Mouse (Mus musculus) neural tube, embryonic 14.5 days (tissue): ENCODE measurements at regions not wholly inside any gene's neighbourhood (a gene's known extent, or its start where the extent isn't known, plus 50 kb on each side); places are given as distances from the start of the nearest gene placed in this dataset.
"Not testable (repeated sequence)": the region's sequence is repeated elsewhere in the genome, so short reads cannot be mapped to it uniquely, and the experiment has no call there.

Source experiments
- ATAC-seq: fragments of 200-750 bp; cut with Nextera tagmentation; 2 replicates; pipeline ENCODE4 v1.8.0; 2017; ENCODE audit warnings: low read depth, mild to moderate bottlenecking, moderate TSS enrichment, moderate library complexity
- H3K27ac ChIP-seq: fragments of 300-500 bp; sonication (generic); 2 replicates; pipeline ENCODE4 v1.5.1; 2014; ENCODE audit warnings: low read depth, mild to moderate bottlenecking, control low read depth, low read length, moderate library complexity, mixed read lengths
- H3K27me3 ChIP-seq: fragments of 300-500 bp; sonication (generic); 2 replicates; pipeline ENCODE4 v1.6.1; 2014; ENCODE audit warnings: low read length; ENCODE audit not compliant: control insufficient read depth, insufficient read depth
- H3K36me3 ChIP-seq: fragments of 300-500 bp; sonication (generic); 2 replicates; pipeline ENCODE4 v1.6.1; 2014; ENCODE audit warnings: low read length, mixed read lengths; ENCODE audit not compliant: control insufficient read depth, insufficient read depth
- H3K4me1 ChIP-seq: fragments of 300-500 bp; sonication (generic); 2 replicates; pipeline ENCODE4 v1.6.1; 2014; ENCODE audit warnings: low read length; ENCODE audit not compliant: control insufficient read depth, insufficient read depth
- H3K4me2 ChIP-seq: fragments of 300-500 bp; sonication (generic); 2 replicates; pipeline ENCODE4 v1.6.1; 2014; ENCODE audit warnings: mild to moderate bottlenecking, low read depth, low read length, control low read depth
- H3K4me3 ChIP-seq: fragments of 300-500 bp; sonication (generic); 2 replicates; pipeline ENCODE4 v1.5.1; 2014; ENCODE audit warnings: low read depth, low read length, control low read depth, mixed read lengths
- H3K9ac ChIP-seq: fragments of 300-500 bp; sonication (generic); replicated peaks from 2 replicates; pipeline ENCODE4 v1.6.1; 2014; ENCODE audit warnings: low read depth, mild to moderate bottlenecking, control low read depth, low read length, mixed read lengths
- H3K9me3 ChIP-seq: fragments of 300-500 bp; sonication (generic); 2 replicates; pipeline ENCODE4 v1.6.1; 2016; ENCODE audit warnings: low read length; ENCODE audit not compliant: control insufficient read depth
- WGBS: fragments of 180-500 bp; shearing (Covaris S2); extraction: QIAGEN DNeasy Blood & Tissue Kit; methylation state at CpG from one replicate; pipeline ENCODE4 v1.1.7; 2014; 5-methylcytosine and 5-hydroxymethylcytosine counted together

- Histone ChIP-seq H3K9ac (no peak overlapping the region), H3K4me2 (no peak overlapping the region), H3K9me3 (no peaks in the 10 kb centered on the region), H3K27ac (no peak overlapping the region), H3K4me1 (no peaks in the 10 kb centered on the region), H3K27me3 (no peaks in the 10 kb centered on the region), H3K36me3 (no peaks in the 10 kb centered on the region), H3K4me3 (no peak overlapping the region)
- WGBS = 91% methylated on average over 3 of the region's 3 CpGs
- ATAC-seq = no peak
These were observed 97.5 kb downstream of the Rchy1 start for GRCm38 (mm10) chr5:91865365-91865764.

- Histone ChIP-seq H3K4me2 (no peak overlapping the region), H3K27me3 (no peaks in the 10 kb centered on the region), H3K27ac (no peak overlapping the region), H3K4me3 (no peak overlapping the region), H3K9me3 (no peaks in the 10 kb centered on the region), H3K4me1 (no peaks in the 10 kb centered on the region), H3K36me3 (no peaks in the 10 kb centered on the region), H3K9ac (no peak overlapping the region)
- 96% methylated on average over 3 of the region's 3 CpGs for WGBS
- no peak for ATAC-seq
These were observed 100.0 kb downstream of the Rchy1 start for GRCm38 (mm10) chr5:91862843-91863242.

GRCm38 (mm10) chr5:91862243-91862642 is 100.6 kb downstream of the Rchy1 start:
- H3K27me3 ChIP-seq = no peaks in the 10 kb centered on the region
- no peak overlapping the region for H3K27ac ChIP-seq
- WGBS = 92% methylated on average over 3 of the region's 3 CpGs
- H3K4me2 ChIP-seq = no peak overlapping the region
- H3K4me3 ChIP-seq = no peak overlapping the region
- no peaks in the 10 kb centered on the region for H3K36me3 ChIP-seq
- H3K9me3 ChIP-seq = no peaks in the 10 kb centered on the region
- no peak for ATAC-seq
- H3K4me1 ChIP-seq = no peaks in the 10 kb centered on the region
- H3K9ac ChIP-seq = no peak overlapping the region

- Histone ChIP-seq H3K4me2 (no peak overlapping the region), H3K9ac (no peak overlapping the region), H3K36me3 (no peaks in the 10 kb centered on the region), H3K4me1 (no peaks in the 10 kb centered on the region), H3K27me3 (no peaks in the 10 kb centered on the region), H3K9me3 (no peaks in the 10 kb centered on the region), H3K4me3 (no peak overlapping the region), H3K27ac (no peak overlapping the region)
- ATAC-seq = peak; percentile 31; the same call in 1 of the 2 replicates
- WGBS = 74% methylated on average over 11 of the region's 11 CpGs
These were observed 101.3 kb downstream of the Rchy1 start for GRCm38 (mm10) chr5:91861440-91862187.

GRCm38 (mm10) chr5:91860489-91860888 is 102.4 kb downstream of the Rchy1 start:
- H3K4me2 ChIP-seq = no peak overlapping the region
- no peaks in the 10 kb centered on the region for H3K4me1 ChIP-seq
- H3K4me3 ChIP-seq = no peak overlapping the region
- no peaks in the 10 kb centered on the region for H3K27me3 ChIP-seq
- no peak overlapping the region for H3K9ac ChIP-seq
- no peaks in the 10 kb centered on the region for H3K36me3 ChIP-seq
- no peaks in the 10 kb centered on the region for H3K9me3 ChIP-seq
- 73% methylated on average over 2 of the region's 2 CpGs for WGBS
- H3K27ac ChIP-seq = no peak overlapping the region
- no peak for ATAC-seq

GRCm38 (mm10) chr5:91852330-91852729 is 110.5 kb downstream of the Rchy1 start:
- Histone ChIP-seq H3K36me3 (no peaks in the 10 kb centered on the region), H3K9ac (no peak overlapping the region), H3K27ac (no peak overlapping the region), H3K4me3 (no peak overlapping the region), H3K9me3 (no peaks in the 10 kb centered on the region), H3K27me3 (no peaks in the 10 kb centered on the region), H3K4me2 (no peak overlapping the region), H3K4me1 (no peaks in the 10 kb centered on the region)
- 75% methylated on average over 4 of the region's 4 CpGs for WGBS
- ATAC-seq = no peak

- WGBS = 88% methylated on average over 4 of the region's 4 CpGs
- H3K4me2 ChIP-seq, H3K36me3 ChIP-seq, H3K9me3 ChIP-seq, H3K4me1 ChIP-seq, H3K9ac ChIP-seq, H3K27me3 ChIP-seq, H3K27ac ChIP-seq, ATAC-seq, H3K4me3 ChIP-seq: not testable (repeated sequence)
These were observed 111.9 kb downstream of the Rchy1 start for GRCm38 (mm10) chr5:91850862-91851569.

- Histone ChIP-seq H3K4me2 (no peak overlapping the region), H3K27ac (no peak overlapping the region), H3K27me3 (no peaks in the 10 kb centered on the region), H3K4me3 (no peak overlapping the region), H3K36me3 (no peaks in the 10 kb centered on the region), H3K9me3 (no peaks in the 10 kb centered on the region), H3K9ac (no peak overlapping the region), H3K4me1 (no peaks in the 10 kb centered on the region)
- 83% methylated on average over 5 of the region's 5 CpGs for WGBS
- no peak for ATAC-seq
These were observed 112.4 kb downstream of the Rchy1 start for GRCm38 (mm10) chr5:91850440-91850839.

GRCm38 (mm10) chr5:91849533-91849932 is 113.3 kb downstream of the Rchy1 start:
- Histone ChIP-seq H3K4me2 (no peak overlapping the region), H3K27ac (no peak overlapping the region), H3K36me3 (no peaks in the 10 kb centered on the region), H3K9me3 (no peaks in the 10 kb centered on the region), H3K4me3 (no peak overlapping the region), H3K27me3 (no peaks in the 10 kb centered on the region), H3K9ac (no peak overlapping the region), H3K4me1 (no peaks in the 10 kb centered on the region)
- 89% methylated on average over 2 of the region's 2 CpGs for WGBS
- no peak for ATAC-seq
